Mouse (Mus musculus): ENCODE results near the gene Ppp1r18. TPM values are rescaled to one million over a fixed set of nuclear protein-coding genes. Genes with fewer than 3 reads are reported as not detected.

The Ppp1r18 gene
- polyA plus RNA-seq, 1 experiment from 2014 or later, result 21.0 TPM

GRCm38 (mm10) chr17:35825109-35825850 is 40.1 kb upstream of the Ppp1r18 start:
- Histone ChIP-seq H3K9me3 (no peaks in the 10 kb centered on the region), H3K36me3 (peaks cover 52% of the 10 kb centered on the region), H3K4me3 (no peak overlapping the region), H3K4me1 (peaks cover 37% of the 10 kb centered on the region), H3K9ac (no peak overlapping the region), H3K4me2 (no peak overlapping the region), H3K27me3 (replicated peaks) (no peaks in the 10 kb centered on the region), H3K27ac (replicated peaks) (no peak overlapping the region)
- 90% methylated on average over 13 of the region's 13 CpGs for WGBS
- no peak for ATAC-seq (ENCODE audit: extremely low read depth, insufficient number of reproducible peaks, low FRiP score, low TSS enrichment)

- WGBS, result 3% methylated on average over 21 of the region's 21 CpGs
- Histone ChIP-seq H3K4me2 (peak overlapping the region; percentile 34), H3K27me3 (replicated peaks) (no peaks in the 10 kb centered on the region), H3K9ac (peak overlapping the region; percentile 57), H3K4me1 (peaks cover 35% of the 10 kb centered on the region), H3K36me3 (peaks cover 93% of the 10 kb centered on the region), H3K9me3 (no peaks in the 10 kb centered on the region), H3K27ac (replicated peaks) (peak overlapping the region; percentile 34; the same call in 1 of the 2 replicates), H3K4me3 (peak overlapping the region; percentile 1; the same call in 1 of the 2 replicates)
- ATAC-seq (ENCODE audit: extremely low read depth, insufficient number of reproducible peaks, low FRiP score, low TSS enrichment), result no peak
Observed at GRCm38 (mm10) chr17:35829737-35830136, 35.7 kb upstream of the Ppp1r18 start.

GRCm38 (mm10) chr17:35832400-35833238 is 32.8 kb upstream of the Ppp1r18 start:
- WGBS, result 66% methylated on average over 8 of the region's 8 CpGs
- H3K36me3 ChIP-seq, result peaks cover 86% of the 10 kb centered on the region
- H3K27ac ChIP-seq (replicated peaks), result peak overlapping the region; percentile 48; the same call in 1 of the 2 replicates

GRCm38 (mm10) chr17:35833239-35833751 is 32.1 kb upstream of the Ppp1r18 start:
- H3K27ac ChIP-seq (replicated peaks), result peak overlapping the region; percentile 48
- H3K4me1 ChIP-seq, result peaks cover 50% of the 10 kb centered on the region
- no peak for ATAC-seq (ENCODE audit: extremely low read depth, insufficient number of reproducible peaks, low FRiP score, low TSS enrichment)
- H3K4me2 ChIP-seq, result no peak overlapping the region
- H3K27me3 ChIP-seq (replicated peaks), result no peaks in the 10 kb centered on the region
- peak overlapping the region; percentile 1; the same call in 1 of the 2 replicates for H3K4me3 ChIP-seq
- H3K36me3 ChIP-seq, result peaks cover 79% of the 10 kb centered on the region
- whole genome bisulfite sequencing, result 22% methylated on average over 5 of the region's 5 CpGs
- peak overlapping the region; percentile 24; the same call in 1 of the 2 replicates for H3K9ac ChIP-seq
- no peaks in the 10 kb centered on the region for H3K9me3 ChIP-seq

More at GRCm38 (mm10) chr17:35832400-35833238, 32.8 kb upstream of the Ppp1r18 start:
- H3K9me3 ChIP-seq, result no peaks in the 10 kb centered on the region
- H3K27me3 ChIP-seq (replicated peaks), result no peaks in the 10 kb centered on the region
- no peak overlapping the region for H3K9ac ChIP-seq
- H3K4me2 ChIP-seq, result no peak overlapping the region
- H3K4me1 ChIP-seq, result peaks cover 50% of the 10 kb centered on the region
- no peak overlapping the region for H3K4me3 ChIP-seq
- ATAC-seq (ENCODE audit: extremely low read depth, insufficient number of reproducible peaks, low FRiP score, low TSS enrichment), result no peak

- peaks cover 73% of the 10 kb centered on the region for H3K36me3 ChIP-seq
- WGBS, result 48% methylated on average over 5 of the region's 5 CpGs
- peak overlapping the region; percentile 90 for H3K4me2 ChIP-seq
- H3K4me3 ChIP-seq, result peak overlapping the region; percentile 18; the same call in 1 of the 2 replicates
- no peak for ATAC-seq (ENCODE audit: extremely low read depth, insufficient number of reproducible peaks, low FRiP score, low TSS enrichment)
- no peaks in the 10 kb centered on the region for H3K27me3 ChIP-seq (replicated peaks)
- H3K27ac ChIP-seq (replicated peaks), result no peak overlapping the region; the same call in 1 of the 2 replicates
- no peaks in the 10 kb centered on the region for H3K9me3 ChIP-seq
- H3K9ac ChIP-seq, result peak overlapping the region; percentile 99
- peaks cover 54% of the 10 kb centered on the region for H3K4me1 ChIP-seq
Observed at GRCm38 (mm10) chr17:35833894-35834293, 31.5 kb upstream of the Ppp1r18 start.

- ATAC-seq (ENCODE audit: extremely low read depth, insufficient number of reproducible peaks, low FRiP score, low TSS enrichment), result no peak
- H3K4me2 ChIP-seq, result peak overlapping the region; percentile 90
- no peaks in the 10 kb centered on the region for H3K27me3 ChIP-seq (replicated peaks)
- H3K36me3 ChIP-seq, result peaks cover 68% of the 10 kb centered on the region
- WGBS, result 72% methylated on average over 26 of the region's 26 CpGs
- H3K9me3 ChIP-seq, result no peaks in the 10 kb centered on the region
- H3K9ac ChIP-seq, result peak overlapping the region; percentile 99
- H3K4me3 ChIP-seq, result peak overlapping the region; percentile 94
- peaks cover 59% of the 10 kb centered on the region for H3K4me1 ChIP-seq
- 0 out of 2 replicates have a peak overlapping the region, but pooled peaks have one; percentile 3 for H3K27ac ChIP-seq (replicated peaks)
Observed at GRCm38 (mm10) chr17:35834696-35835422, 30.5 kb upstream of the Ppp1r18 start.

GRCm38 (mm10) chr17:35835424-35836140 is 29.8 kb upstream of the Ppp1r18 start:
- Histone ChIP-seq H3K4me3 (peak overlapping the region; percentile 94), H3K4me2 (peak overlapping the region; percentile 90), H3K9ac (peak overlapping the region; percentile 99), H3K9me3 (no peaks in the 10 kb centered on the region), H3K27ac (replicated peaks) (0 out of 2 replicates have a peak overlapping the region, but pooled peaks have one; percentile 3), H3K27me3 (replicated peaks) (no peaks in the 10 kb centered on the region), H3K4me1 (peaks cover 52% of the 10 kb centered on the region), H3K36me3 (peaks cover 63% of the 10 kb centered on the region)
- ATAC-seq (ENCODE audit: extremely low read depth, insufficient number of reproducible peaks, low FRiP score, low TSS enrichment), result no peak
- WGBS, result 71% methylated on average over 26 of the region's 26 CpGs

GRCm38 (mm10) chr17:35836178-35836965 is 29.0 kb upstream of the Ppp1r18 start:
- peaks cover 55% of the 10 kb centered on the region for H3K36me3 ChIP-seq
- H3K4me1 ChIP-seq, result peaks cover 49% of the 10 kb centered on the region
- H3K27me3 ChIP-seq (replicated peaks), result no peaks in the 10 kb centered on the region
- no peaks in the 10 kb centered on the region for H3K9me3 ChIP-seq
- 7% methylated on average over 24 of the region's 24 CpGs for WGBS
- peak overlapping the region; percentile 99 for H3K27ac ChIP-seq (replicated peaks)
- H3K4me2 ChIP-seq, result peak overlapping the region; percentile 90
- ATAC-seq (ENCODE audit: extremely low read depth, insufficient number of reproducible peaks, low FRiP score, low TSS enrichment), result no peak
- peak overlapping the region; percentile 94 for H3K4me3 ChIP-seq
- peak overlapping the region; percentile 99 for H3K9ac ChIP-seq

- peak overlapping the region; percentile 99 for H3K9ac ChIP-seq
- WGBS, result under 1% methylated on average over 25 of the region's 25 CpGs
- peak overlapping the region; percentile 94 for H3K4me3 ChIP-seq
- H3K4me2 ChIP-seq, result peak overlapping the region; percentile 90
- ATAC-seq (ENCODE audit: extremely low read depth, insufficient number of reproducible peaks, low FRiP score, low TSS enrichment), result peak; percentile 71
- no peaks in the 10 kb centered on the region for H3K27me3 ChIP-seq (replicated peaks)
- H3K9me3 ChIP-seq, result no peaks in the 10 kb centered on the region
- H3K4me1 ChIP-seq, result peaks cover 50% of the 10 kb centered on the region
- H3K27ac ChIP-seq (replicated peaks), result peak overlapping the region; percentile 99
- H3K36me3 ChIP-seq, result peaks cover 48% of the 10 kb centered on the region
Observed at GRCm38 (mm10) chr17:35836991-35837422, 28.4 kb upstream of the Ppp1r18 start.

Measured in heart, embryonic 13.5 days (tissue).